Mouse (Mus musculus) midbrain, embryonic 15.5 days (tissue): ENCODE data around the gene Sbsn. TPM values are rescaled to one million over a fixed set of nuclear protein-coding genes. Genes with fewer than 3 reads are reported as not detected.
"Not testable (repeated sequence)": the region's sequence is repeated elsewhere in the genome, so short reads cannot be mapped to it uniquely, and the experiment has no call there.

Source experiments
- ATAC-seq: fragments of 200-750 bp; cut with Nextera tagmentation; replicated peaks from 2 replicates; pipeline ENCODE4 v1.8.0; 2017; ENCODE audit warnings: moderate TSS enrichment
- H3K27ac ChIP-seq: fragments of 300-500 bp; sonication (generic); 2 replicates; pipeline ENCODE4 v1.5.1; 2015; ENCODE audit warnings: mild to moderate bottlenecking, inconsistent platforms
- H3K27me3 ChIP-seq: fragments of 300-500 bp; sonication (generic); replicated peaks from 2 replicates; pipeline ENCODE4 v1.6.1; 2015; ENCODE audit warnings: inconsistent platforms
- H3K36me3 ChIP-seq: fragments of 300-500 bp; sonication (generic); replicated peaks from 2 replicates; pipeline ENCODE4 v1.6.1; 2015; ENCODE audit warnings: inconsistent platforms
- H3K4me1 ChIP-seq: fragments of 300-500 bp; sonication (generic); 2 replicates; pipeline ENCODE4 v1.6.1; 2015; ENCODE audit warnings: inconsistent platforms
- H3K4me2 ChIP-seq: fragments of 300-500 bp; sonication (generic); 2 replicates; pipeline ENCODE4 v1.6.1; 2015; ENCODE audit warnings: inconsistent platforms, mild to moderate bottlenecking, moderate library complexity
- H3K4me3 ChIP-seq: fragments of 300-500 bp; sonication (generic); 2 replicates; pipeline ENCODE4 v1.5.1; 2015; ENCODE audit warnings: mild to moderate bottlenecking, inconsistent platforms
- H3K9ac ChIP-seq: fragments of 300-500 bp; sonication (generic); 2 replicates; pipeline ENCODE4 v1.6.1; 2015; ENCODE audit warnings: mild to moderate bottlenecking, inconsistent platforms
- H3K9me3 ChIP-seq: fragments of 300-500 bp; sonication (generic); 2 replicates; pipeline ENCODE4 v1.6.1; 2016; ENCODE audit warnings: inconsistent platforms
- WGBS: fragments of 180-500 bp; shearing (Covaris S2); methylation state at CpG from one replicate; pipeline ENCODE4 v1.1.7; 2015; ENCODE audit warnings: mixed read lengths; 5-methylcytosine and 5-hydroxymethylcytosine counted together
- polyA plus RNA-seq: library from polyadenylated mRNA; unstranded; fragments of >200 nt; fragmentation: Nextera tagmentation; extraction: Ambion mirVana; gene quantifications from 2 replicates; pipeline ENCODE4 v1.2.1, GENCODE M21; 2015

The Sbsn gene
- polyA plus RNA-seq, 1 experiment from 2014 or later: 3.0 TPM

DNA sequence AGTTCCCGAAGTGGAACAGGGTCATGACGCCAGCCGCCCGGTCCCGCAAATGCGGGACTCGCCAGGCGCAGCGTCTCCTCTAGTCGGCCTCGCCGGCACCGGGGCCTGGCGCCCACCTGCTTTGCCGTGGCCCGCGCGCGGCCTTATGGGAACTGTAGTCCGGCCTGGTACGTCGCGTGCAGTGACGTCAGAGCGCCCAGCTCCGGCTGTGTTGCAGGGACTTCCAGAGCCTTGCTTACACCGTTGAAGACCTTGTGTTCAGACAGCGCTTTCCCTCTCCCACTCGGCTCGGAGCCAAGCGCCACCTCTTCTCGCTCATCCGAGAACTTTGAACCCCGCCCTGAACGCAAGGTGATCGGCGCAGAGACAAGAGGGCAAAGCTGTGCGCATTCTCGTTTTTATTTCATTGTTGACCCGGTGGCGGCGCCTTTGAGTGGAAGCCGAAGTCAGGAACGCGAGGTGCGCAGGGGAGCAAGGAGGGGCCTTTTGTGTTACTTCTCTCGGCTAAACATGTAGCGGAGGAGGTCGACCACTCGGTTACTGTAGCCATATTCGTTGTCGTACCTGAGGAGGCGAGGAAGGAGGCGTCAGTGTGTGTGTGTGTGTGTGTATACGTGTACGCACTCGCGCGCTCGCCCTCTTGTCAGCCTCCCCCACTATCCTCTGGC lies 21.7 kb upstream of the Sbsn start, which contains the start of gene Tmem147:
Tmem147 (minus strand) TSS at position 145 of the 668 bp plus-strand sequence.
- Histone ChIP-seq H3K4me1 (peaks cover 30% of the 10 kb centered on the region), H3K27ac (peak within 1 kb of the TSS; percentile 89), H3K4me2 (peak within 1 kb of the TSS; percentile 66), H3K9me3 (no peaks in the 10 kb centered on the region), H3K9ac (peak within 1 kb of the TSS; percentile 87), H3K36me3 (peaks cover 6% of the 10 kb centered on the region; the same call in 1 of the 2 replicates), H3K27me3 (no peaks in the 10 kb centered on the region), H3K4me3 (peak within 1 kb of the TSS; percentile 61)
- peak; percentile 97 for ATAC-seq
- under 1% methylated on average over 60 of the region's 60 CpGs for WGBS

DNA sequence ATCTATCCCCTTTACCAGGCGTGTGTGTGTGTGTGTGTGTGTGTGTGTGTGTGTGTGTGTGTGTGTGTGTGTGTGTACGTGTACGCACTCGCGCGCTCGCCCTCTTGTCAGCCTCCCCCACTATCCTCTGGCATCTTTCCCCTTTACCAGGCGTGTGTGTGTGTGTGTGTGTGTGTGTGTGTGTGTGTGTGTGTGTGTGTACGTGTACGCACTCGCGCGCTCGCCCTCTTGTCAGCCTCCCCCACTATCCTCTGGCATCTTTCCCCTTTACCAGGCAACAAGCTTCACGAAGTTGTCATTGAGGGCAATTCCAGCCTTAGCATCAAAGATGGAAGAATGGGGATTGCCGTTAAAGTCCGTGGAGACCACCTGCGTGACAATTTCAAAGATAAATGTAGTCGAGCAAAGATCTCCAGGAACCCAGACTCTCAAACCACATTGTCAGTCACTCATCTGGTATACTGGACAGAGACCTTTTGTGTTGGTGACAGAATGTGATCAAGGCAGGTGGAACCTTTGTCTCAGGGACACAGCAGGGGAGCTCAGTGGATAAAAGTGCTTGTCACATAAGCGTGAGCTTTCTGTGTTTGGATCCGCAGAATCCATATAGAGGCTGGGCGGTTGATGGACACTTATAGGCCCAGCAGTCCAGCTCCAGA lies 21.1 kb upstream of the Sbsn start:
- Histone ChIP-seq H3K27ac (peak overlapping the region; percentile 89), H3K4me1 (peaks cover 30% of the 10 kb centered on the region), H3K36me3 (peaks cover 10% of the 10 kb centered on the region; the same call in 1 of the 2 replicates), H3K4me3 (peak overlapping the region; percentile 61), H3K9ac (peak overlapping the region; percentile 87), H3K4me2 (peak overlapping the region; percentile 66)
- H3K9me3 ChIP-seq, ATAC-seq, H3K27me3 ChIP-seq: not testable (repeated sequence)
- WGBS: 5% methylated on average over 18 of the region's 22 CpGs

DNA sequence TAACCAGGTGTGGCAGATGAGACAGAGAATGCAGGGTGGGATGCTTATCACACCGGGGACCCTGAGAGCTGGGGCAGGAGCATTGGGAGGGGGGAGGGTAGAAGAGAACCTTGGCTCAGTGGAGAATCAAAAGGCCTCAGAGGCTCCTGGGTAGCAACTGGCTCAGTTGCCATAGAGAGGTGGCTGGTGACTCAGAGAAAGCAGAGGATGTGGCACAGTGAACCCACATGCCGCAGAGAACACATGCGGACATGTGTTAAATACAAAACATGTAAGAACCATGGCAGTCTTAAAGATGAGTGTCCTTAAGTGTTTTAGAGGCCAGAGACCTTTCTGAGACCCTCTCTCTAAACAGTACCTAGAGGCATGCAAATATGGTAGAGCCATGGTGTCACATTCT lies 15.1 kb upstream of the Sbsn start:
- Histone ChIP-seq H3K9me3 (no peaks in the 10 kb centered on the region), H3K4me3 (no peak overlapping the region), H3K4me1 (peaks cover 6% of the 10 kb centered on the region), H3K27ac (no peak overlapping the region), H3K27me3 (no peaks in the 10 kb centered on the region), H3K9ac (no peak overlapping the region), H3K36me3 (peaks cover 21% of the 10 kb centered on the region; the same call in 1 of the 2 replicates), H3K4me2 (no peak overlapping the region)
- WGBS: 95% methylated on average over 3 of the region's 3 CpGs
- ATAC-seq: no peak

DNA sequence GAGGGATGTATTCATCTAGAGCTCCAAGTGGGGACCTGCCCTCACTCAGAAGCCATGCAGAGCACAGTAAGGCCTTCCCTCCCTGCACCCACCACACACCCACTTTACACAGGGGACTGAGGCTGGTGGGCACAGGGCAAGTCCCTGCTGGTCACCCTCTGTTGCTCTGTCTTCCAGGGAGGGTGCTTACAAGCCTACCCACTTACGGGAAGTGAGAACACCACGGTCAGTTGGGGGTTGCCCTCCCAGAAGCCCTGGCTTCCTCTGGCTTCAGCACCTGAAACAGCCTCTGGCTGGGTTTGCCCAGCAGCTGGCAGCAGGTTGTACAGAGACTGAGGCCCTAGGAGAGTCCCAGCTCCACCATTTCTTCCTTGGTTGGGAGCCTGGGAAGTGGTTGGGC lies 8.7 kb upstream of the Sbsn start:
- not testable (repeated sequence) for H3K36me3 ChIP-seq, ATAC-seq, H3K9me3 ChIP-seq, H3K9ac ChIP-seq, H3K4me2 ChIP-seq, H3K27me3 ChIP-seq, H3K4me1 ChIP-seq, H3K27ac ChIP-seq, H3K4me3 ChIP-seq
- 85% methylated on average over 2 of the region's 2 CpGs for WGBS

DNA sequence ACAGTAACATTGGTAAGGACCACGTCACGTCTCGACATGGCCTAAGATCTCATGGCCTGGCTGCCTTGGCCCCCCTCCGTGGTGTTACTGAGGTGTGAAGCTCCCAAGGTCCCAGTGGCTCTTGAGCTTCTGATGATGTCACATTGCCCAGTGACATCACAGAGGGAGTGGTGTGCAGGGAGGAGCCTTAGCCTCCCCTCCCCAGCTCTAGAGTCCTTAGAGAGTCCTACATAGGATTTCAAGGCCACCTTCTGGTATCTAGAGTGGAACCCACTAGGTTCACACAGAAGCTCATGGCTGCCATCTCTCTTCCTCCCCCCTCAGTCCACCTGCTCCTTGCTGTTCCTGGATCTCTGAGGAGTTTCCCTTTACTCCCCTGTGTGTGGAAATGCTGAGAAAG lies 7.7 kb upstream of the Sbsn start, which contains the start of gene Gapdhs:
Gapdhs (minus strand) TSS at position 65 of the 400 bp plus-strand sequence.
- 89% methylated on average over 4 of the region's 4 CpGs for WGBS
- not testable (repeated sequence) for ATAC-seq

DNA sequence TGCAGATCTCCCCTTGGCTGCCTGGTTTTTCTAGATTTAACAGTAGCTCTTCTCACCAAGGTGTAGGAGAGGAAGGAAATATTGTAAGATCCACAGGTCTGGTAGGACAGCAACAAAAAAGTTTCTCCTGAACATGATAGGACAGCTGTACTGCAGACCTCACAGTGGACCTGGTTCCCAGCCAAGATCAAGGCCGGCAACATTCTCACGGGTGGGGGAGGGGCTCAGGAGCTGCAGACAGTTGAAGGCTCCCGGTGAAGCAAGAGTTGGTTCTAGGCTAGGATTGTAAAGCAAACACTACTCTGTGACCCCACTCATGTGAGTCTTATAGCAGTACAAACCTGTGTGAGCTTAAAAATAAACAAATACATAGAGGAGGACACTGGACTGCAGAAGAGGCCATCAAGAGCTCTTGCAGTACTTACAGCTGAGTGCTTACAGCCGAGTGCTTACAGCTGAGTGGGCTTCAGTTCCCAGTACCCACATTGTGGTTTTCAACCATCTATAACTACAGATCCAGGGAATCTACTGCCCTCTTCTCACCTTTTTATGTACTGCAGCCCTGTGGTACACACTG lies 7.2 kb upstream of the Sbsn start:
- Histone ChIP-seq H3K36me3 (0 out of 2 replicates have a peak, but pooled peaks cover 2% of the 10 kb centered on the region), H3K4me3 (no peak overlapping the region), H3K27ac (no peak overlapping the region), H3K27me3 (no peaks in the 10 kb centered on the region), H3K4me2 (no peak overlapping the region), H3K4me1 (no peaks in the 10 kb centered on the region), H3K9me3 (no peaks in the 10 kb centered on the region), H3K9ac (no peak overlapping the region)
- no peak for ATAC-seq
- 65% methylated on average over 4 of the region's 4 CpGs for WGBS

More for the DNA sequence above, 7.7 kb upstream of the Sbsn start, which contains the start of gene Gapdhs:
- not testable (repeated sequence) for H3K4me1 ChIP-seq, H3K36me3 ChIP-seq, H3K27me3 ChIP-seq, H3K4me3 ChIP-seq, H3K4me2 ChIP-seq, H3K9me3 ChIP-seq, H3K27ac ChIP-seq, H3K9ac ChIP-seq

DNA sequence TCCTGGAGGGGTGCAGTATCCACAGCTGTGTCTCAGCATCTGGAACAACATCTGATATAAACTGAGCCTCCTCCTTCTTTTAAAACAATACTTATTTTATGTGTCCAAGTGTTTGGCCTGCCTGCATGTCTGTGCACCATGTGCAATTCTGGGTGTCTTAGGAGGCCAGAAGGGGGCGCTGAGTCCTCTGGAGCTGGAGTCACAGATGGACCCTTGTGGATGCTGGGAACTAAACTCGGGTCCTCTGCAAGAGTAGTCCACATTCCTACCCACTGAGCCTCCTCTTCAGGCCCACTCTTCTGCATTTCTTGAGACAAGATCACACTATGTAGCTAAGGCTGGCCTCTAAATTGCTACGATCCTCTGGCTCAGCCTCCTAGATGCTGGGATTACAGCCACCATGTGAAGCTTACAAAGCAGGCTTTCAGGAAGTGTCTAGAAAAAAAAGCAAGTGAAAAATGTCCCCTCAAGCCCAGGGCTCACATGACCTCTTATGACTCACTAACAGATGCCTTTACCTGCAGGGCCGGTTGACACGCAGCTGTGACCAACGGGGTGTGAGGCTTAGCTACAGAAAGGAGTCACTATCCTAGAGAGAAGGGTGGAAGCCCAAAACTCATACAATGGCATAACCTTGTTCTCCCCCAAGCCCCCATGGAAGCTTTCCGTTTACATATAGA lies 3.6 kb upstream of the Sbsn start:
- no peaks in the 10 kb centered on the region for H3K27me3 ChIP-seq
- no peak overlapping the region for H3K4me2 ChIP-seq
- H3K9ac ChIP-seq: no peak overlapping the region
- H3K36me3 ChIP-seq: no peaks in the 10 kb centered on the region
- H3K9me3 ChIP-seq: no peaks in the 10 kb centered on the region
- no peak for ATAC-seq
- 89% methylated on average over 7 of the region's 7 CpGs for WGBS
- no peak overlapping the region for H3K4me3 ChIP-seq
- H3K4me1 ChIP-seq: no peaks in the 10 kb centered on the region
- H3K27ac ChIP-seq: no peak overlapping the region

DNA sequence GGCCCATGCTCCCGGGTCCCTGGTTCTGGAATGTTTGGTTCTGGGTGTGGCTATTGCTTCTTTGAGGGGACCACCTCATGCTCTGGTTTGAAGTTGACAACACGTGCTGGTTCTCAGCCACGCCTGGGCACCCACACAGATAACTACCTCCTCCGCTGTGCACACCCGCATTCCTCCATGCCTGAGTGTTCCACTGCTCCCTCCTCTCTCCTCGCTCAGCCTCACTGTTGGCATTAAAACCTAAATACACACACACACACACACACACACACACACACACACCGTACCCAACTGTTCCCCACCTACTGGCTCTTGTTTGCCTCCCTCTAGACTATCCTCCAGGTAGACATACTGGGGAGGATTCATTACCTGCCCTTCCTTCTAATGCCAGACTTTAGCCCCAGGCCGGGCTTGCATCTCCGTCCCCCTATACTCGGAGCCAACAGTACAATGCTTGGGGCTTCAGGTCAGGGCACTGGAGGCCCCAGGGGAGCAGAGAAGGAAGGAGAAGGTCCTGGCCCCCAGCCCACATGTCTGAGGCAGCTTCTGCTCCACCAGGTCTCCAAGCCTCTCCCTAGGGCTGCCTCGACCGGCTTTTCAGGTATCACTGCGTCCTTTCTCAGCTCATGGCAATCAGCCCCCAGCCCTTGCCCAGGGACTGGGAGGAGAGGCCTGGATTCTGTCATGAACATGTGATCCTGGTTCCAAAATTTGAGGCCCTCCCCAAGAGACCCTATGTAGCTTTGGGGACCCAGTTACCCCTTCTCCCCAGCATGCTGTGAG lies 1.3 kb upstream of the Sbsn start:
- WGBS: 91% methylated on average over 13 of the region's 13 CpGs

DNA sequence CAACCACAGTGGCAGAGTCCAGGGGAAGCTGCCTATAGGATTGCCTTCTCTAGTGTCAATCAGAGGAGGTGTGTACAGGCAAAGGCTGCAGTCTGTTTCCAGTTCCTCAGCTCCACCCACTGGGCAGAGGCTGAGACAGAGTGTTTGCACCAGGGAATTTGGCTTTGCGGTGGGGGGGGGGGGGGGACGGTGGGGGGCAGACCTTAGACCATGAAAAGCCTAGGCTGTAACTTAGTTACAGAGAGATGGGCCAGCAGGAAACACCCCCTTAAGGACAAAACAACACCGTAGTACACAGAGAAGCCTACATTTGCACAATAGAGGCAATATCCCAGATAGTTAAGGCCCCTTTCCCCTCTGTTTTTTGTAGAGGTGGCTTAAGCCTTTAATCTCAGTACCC lies 5.7 kb downstream of the Sbsn start:
- no peak overlapping the region for H3K4me2 ChIP-seq
- no peak overlapping the region for H3K9ac ChIP-seq
- H3K27ac ChIP-seq: no peak overlapping the region
- H3K36me3 ChIP-seq: peaks cover 13% of the 10 kb centered on the region
- H3K27me3 ChIP-seq: no peaks in the 10 kb centered on the region
- WGBS: 78% methylated on average over 3 of the region's 3 CpGs
- H3K4me3 ChIP-seq: no peak overlapping the region
- no peaks in the 10 kb centered on the region for H3K4me1 ChIP-seq
- ATAC-seq: no peak
- H3K9me3 ChIP-seq: no peaks in the 10 kb centered on the region

More for the DNA sequence above, 1.3 kb upstream of the Sbsn start:
- no peaks in the 10 kb centered on the region for H3K9me3 ChIP-seq
- no peak overlapping the region for H3K4me2 ChIP-seq
- no peaks in the 10 kb centered on the region for H3K4me1 ChIP-seq
- peaks cover 10% of the 10 kb centered on the region for H3K36me3 ChIP-seq
- H3K9ac ChIP-seq: no peak overlapping the region
- no peak overlapping the region for H3K27ac ChIP-seq
- H3K4me3 ChIP-seq: no peak overlapping the region
- no peaks in the 10 kb centered on the region for H3K27me3 ChIP-seq
- ATAC-seq: peak; percentile 24; the same call in 1 of the 2 replicates

DNA sequence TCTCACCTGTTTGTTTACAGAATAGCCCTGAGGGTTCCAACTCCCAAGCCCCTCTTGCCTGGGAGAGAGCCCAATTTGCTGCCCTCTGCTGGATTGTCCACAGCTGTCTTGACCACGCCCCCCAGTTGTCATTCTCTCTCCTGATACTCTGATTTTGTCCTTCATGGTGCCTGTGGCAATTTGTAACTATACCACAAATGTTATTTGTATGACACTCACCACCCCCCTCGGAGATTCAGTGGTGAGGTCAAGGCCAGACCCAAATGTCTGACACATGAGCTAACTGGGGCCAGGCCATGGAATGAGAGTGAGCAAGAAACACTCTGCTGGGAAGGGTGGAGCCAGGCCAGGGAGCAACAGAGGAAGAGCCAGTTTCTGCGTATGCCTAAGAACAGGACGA lies 7.6 kb downstream of the Sbsn start:
- ATAC-seq: no peak
- Histone ChIP-seq H3K9ac (no peak overlapping the region), H3K4me1 (no peaks in the 10 kb centered on the region), H3K9me3 (no peaks in the 10 kb centered on the region), H3K4me3 (no peak overlapping the region), H3K36me3 (peaks cover 13% of the 10 kb centered on the region), H3K27ac (no peak overlapping the region), H3K4me2 (no peak overlapping the region), H3K27me3 (no peaks in the 10 kb centered on the region)
- 45% methylated on average over 4 of the region's 4 CpGs for WGBS

DNA sequence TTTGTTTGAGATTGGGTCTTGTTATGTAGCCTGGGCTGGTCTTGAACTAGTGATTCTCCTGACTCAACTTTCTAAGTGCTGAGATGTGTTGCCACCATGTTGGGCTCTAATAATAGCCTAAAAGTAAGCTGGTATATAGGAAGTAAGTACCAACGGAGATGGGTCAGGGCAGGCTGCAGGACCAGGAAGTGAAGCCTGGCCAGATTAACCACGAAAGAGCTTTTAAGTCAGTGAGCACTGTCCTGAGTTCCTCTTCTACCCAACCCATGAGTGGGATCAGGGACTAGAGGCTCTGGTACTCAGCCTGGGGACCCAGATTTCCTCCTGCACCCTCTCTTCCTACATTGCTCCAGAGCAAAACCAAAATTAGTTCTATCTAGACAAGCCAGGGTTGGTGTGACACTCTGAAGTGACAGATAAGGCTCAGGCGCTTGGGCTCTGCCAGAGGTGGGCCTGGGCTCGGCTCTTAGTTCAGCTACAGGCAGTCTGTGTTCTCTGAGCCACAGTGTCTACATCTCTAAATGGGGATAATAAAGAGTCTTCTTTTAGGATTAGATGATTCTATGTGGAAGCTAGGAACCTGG lies 10.6 kb downstream of the Sbsn start:
- Histone ChIP-seq H3K27me3 (no peaks in the 10 kb centered on the region), H3K4me1 (no peaks in the 10 kb centered on the region), H3K9me3 (no peaks in the 10 kb centered on the region), H3K27ac (no peak overlapping the region), H3K36me3 (no peaks in the 10 kb centered on the region), H3K4me2 (no peak overlapping the region), H3K4me3 (no peak overlapping the region), H3K9ac (no peak overlapping the region)
- 83% methylated on average over 4 of the region's 4 CpGs for WGBS
- ATAC-seq: no peak
